Mouse (Mus musculus) kidney, adult 8-10 months (tissue): Measurements from ENCODE around the gene Btbd11.

Experiments used
- DNase-seq, 2 experiments: peaks; one replicate each; pipeline ENCODE4 v3.0.0; 2022

Gene Btbd11

DNA sequence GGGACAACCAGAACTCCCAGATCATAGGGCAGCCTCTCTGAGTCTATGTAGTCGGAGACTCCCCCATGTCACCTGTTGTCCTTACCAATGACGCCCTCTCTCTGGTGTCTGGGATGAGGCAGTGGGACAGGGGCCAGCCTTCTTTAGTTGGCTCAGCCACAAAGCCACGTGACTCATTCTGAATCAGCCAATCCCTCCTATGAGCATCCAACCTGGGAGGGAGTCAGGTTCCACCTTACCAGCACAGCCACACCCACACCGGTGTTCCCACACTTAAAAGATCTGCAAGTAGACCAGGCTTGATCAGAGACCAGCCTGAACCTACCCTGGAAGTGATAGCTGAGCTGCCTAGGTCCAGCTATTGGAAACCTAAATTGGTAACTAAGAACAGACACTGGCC, 141.1 kb downstream of the Btbd11 start:
- no peak for DNase-seq

DNA sequence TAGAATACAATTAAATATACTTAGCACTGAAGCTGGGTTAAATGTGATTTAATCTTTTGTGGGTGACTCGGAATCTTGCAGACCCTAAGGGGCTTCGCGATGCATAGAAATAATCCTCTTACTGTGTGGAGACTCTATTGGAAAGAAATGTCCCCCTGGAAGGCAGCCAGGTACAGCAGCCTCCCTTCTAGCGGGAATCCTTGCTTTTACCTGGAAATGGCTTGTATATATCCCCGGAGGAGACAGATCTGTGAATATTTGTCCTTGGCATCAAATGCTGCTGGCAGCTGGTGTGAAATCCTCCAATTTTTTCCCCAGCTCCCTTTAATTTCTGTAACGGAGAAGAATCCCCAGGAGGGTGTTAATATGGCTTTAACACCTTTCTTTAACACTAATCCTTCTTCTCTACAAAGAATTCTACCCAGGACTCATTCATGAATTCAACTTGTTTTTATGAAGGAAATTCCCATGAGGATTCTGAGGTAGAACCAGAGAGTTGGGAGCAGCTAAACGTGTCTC, 146.6 kb downstream of the Btbd11 start:
- DNase-seq: no peak

DNA sequence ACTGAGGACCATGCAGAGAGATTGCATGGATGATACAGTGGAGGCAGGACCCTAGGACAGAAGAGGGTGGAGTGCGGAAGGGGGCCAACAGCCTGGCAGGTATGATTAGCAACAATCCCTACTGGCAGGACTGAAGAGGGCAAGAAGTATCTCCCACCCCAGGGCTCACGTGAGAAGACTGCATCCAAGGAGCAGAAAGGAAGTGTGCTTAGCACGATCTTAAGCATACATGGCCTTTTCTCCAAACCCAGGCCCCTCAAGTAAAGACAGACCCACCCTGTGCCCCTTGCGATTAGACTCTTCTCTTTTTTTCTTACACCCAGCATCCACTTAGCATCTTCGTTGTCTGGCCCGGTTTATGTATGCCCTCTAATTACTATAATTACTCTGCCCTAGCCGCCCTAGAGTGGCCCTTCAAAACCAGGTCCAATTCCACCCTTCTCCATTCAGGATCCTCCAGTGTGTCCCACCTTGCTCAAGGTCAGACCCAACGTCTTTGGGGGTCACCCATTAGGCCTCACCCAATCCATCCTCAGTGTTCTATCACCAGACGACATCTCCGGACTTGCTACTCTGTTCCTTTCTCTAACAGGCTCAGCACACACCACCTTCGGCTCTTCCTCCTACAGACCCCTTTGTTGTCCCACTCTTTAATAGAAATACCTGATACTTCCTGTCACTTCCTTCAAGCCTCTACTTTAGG, 151.6 kb downstream of the Btbd11 start:
- no peak for DNase-seq

DNA sequence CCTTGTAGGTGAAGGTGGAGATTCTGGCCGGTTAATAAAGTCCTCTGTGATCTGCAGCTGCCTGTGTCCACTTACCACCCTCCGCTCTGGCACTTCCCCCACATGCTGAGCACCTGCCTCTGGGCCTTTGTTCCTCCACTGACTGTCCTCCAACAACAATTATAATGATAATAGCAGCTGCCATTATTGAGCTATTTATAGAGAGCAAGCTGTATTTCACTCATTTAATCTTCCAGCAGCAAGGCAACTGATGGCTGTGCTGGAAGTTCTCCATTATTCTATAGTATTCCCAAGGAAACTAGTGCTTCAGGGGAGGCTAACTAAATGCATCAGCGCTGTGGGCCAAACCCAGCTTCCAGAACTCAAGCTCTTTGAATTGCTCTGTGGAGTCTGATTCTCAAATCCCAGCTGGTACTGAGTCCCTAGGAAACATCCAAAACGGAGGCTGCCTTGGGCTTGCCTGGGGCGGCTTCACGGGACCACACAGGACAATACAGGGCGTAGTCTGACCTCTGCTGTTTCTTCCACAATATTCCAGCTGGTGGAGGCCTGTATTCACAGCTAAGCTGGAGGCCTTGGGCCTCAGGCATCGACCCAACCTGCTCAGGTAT, 153.0 kb downstream of the Btbd11 start:
- no peak for DNase-seq

DNA sequence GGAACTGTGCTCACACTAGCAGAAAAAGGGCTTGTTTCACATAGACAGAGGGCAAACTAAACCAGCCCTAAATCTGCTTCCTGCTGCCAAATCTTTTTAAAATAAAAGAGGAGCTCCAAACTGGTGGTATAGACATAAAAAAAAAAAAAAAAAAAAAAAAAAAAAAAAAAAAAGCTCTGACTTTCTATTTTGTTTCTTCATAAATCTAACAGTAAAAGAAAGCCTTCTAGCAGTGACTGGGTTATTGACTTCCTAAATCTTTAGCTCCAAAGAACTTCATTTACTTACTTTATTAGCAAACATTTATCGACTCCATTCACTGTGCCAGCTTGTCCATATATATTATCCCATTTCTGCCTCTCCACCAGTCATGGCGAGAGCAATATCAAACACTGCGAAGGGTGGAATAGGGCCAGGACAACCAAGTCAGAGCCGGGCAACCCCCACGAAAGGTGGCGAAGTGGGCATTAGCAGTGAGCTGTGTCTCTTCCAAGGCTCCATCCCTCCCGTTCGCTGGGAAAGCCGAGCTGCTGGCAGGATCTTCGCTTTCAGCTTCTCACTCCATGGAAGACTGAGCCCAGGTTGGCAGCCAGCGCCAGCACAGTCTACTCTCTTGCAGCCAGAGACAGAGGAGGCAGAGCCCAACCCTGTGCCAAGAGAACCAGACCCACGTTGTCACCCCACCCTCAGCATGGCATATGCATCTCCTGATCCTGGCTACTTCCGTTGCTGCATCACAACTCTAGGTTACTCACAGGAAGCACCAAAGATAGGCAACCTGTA, 153.9 kb downstream of the Btbd11 start:
- DNase-seq: no peak

DNA sequence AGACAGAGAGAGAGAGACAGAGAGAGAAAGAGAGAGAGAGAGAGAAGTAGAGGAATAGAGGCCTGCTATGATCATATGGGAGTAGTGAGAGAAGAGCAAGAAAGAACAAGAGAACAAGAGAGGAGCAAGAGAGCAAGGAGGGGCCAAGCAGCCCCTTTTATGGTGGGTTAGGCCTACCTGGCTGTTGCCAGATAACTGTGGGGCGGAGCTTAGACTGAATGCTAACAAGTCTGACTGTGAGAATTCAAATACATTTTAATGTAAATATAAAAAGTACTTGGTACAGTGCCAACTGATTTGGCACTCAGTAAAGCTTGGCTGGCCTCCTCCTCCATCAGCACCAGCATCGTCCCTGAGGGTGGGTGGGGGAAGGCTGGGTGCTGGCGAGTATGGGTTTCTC, 154.9 kb downstream of the Btbd11 start:
- DNase-seq: no peak

DNA sequence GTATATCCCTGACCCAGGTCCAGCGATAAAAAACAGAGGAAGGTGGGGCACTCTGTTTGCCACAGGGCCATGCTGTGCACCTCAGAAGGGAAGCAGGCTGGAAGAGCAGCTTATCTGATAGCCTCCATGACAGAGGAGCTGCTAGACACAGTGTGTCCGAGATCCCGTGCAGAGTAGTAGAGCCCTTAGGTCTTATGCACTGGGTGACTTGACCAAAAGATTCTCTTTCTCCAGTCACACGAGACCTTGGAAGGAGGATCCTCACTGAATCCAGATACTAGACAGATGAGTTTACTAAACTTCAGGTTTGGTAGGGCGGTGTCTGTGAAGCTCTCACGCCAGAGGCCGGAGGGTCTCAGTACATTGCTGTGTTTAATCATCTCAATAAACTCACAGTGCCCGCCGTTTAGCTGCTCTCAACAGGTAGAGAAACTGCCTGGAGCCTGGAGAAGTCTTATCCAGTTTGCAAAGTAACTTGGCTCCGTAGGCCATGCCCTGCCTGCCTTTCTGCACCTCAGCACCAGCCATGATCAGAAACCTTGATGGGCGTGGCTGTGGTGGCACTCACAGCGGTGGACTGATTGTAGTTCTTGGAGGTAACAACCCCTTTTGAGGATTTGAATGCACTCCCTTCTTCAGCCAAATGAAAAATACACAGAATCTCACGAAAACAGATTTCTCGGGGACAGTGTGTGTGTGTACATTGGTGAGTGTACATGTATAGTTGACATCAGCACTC, 155.4 kb downstream of the Btbd11 start:
- DNase-seq: no peak

DNA sequence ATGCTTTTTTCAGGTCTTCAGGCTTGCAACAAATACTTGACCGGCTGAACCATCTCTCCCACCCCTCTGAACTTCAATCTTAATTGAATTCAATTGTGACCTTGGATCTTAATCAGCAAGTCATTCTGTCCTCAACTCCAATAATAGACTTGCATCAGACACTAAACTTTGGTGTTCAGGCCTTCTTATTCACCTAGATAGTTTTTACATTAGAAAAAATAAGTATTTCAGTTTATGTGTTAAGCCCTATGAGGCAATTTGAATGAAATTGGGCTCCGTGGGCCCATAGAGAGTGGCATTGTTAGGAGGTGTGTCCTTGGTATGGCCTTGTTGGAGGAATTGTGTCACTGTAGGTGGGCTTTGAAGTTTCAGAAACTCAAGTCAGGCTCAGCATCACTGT, 156.7 kb downstream of the Btbd11 start:
- DNase-seq: no peak

DNA sequence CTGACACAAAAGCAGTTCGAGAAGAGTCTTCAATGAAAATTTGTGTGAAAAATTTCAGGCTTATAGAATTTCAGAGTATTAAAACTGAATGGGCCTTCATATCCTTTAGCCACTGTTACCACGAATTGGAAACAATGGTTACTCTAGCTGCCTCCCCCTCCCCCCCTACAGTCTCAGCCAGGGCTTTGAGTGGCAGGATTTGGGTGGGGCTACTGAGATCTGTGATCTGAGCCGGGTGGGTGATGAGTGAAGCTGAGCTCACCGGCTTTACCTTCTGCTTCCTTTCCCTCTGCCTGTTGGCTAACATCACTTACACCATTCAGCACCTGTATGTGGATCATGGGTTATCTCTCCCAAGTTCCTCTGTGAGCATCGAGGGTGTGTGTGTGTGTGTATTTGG, 158.4 kb downstream of the Btbd11 start:
- no peak for DNase-seq

DNA sequence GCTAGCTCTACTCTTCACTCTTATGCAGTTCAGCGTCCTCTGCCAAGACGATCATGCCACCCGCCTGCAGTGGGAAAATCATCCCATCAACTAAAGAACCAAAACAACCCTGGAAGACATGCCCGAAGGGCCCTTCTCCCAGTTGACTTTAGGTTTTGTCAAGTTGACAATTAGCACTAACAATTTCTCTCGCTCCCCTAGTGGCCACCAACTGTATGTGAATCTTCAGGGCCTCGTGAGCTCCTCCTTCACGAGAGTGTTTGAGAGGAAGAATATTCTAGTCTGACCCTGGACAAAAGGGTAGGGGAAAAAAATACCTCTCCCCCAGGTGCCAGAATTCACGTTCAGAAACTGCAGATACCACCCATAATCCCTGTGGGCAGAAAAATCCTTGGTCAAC, 168.6 kb downstream of the Btbd11 start:
- DNase-seq: no peak

DNA sequence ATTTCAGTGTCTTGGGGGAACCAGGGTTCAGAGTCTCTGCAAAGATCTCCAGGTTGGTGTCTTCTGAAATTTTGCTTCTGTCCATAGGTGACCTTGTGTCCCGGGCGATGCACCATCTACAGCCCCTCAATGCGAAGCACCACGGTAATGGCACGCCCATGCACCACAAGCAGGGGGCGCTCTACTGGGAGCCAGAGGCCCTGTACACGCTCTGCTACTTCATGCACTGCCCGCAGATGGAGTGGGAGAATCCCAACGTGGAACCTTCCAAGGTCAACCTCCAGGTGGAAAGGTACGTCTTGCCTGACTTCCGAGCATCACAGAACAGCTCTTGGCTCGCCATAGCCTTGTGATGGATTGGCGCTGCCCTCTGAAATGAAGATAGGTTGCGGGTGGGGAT, 174.8 kb downstream of the Btbd11 start:
- DNase-seq: no peak

DNA sequence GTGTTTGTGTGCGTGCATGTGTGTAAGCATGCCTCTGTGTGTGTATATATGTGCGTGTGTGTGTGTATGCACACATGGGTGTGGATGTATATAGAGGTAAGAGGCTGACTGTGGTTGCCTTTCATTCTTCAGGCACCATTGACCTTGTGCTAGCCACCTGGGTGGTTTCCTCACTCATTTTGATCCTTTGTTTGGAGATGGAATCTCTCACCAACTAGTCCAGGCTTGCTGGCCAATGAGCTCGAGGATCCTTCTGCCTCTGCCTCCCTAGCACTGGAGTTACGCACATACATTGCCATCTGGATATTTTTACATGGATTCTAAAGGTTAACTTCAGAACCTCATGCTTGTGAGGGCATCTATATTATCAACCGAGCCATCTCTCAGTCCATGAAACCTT, 184.8 kb downstream of the Btbd11 start:
- DNase-seq: no peak

DNA sequence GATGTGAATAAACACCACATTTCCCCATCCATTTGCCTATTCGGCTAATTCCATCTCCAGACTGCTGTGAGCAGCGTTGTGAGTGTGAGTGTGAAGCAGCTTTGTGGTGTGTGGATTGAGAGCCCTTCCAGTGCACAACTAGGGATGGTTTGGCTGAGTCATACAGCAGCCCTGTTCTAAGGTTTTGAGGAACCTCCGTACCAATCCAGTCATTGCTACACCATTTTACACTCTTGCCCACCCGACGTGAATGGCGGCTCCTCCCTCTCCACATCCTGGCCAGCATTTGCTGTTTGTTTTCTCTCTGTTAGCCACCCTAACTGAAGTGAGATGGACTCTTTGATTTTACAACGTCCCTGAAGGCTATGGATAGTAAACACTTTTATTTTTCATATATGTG, 186.0 kb downstream of the Btbd11 start:
- no peak for DNase-seq

DNA sequence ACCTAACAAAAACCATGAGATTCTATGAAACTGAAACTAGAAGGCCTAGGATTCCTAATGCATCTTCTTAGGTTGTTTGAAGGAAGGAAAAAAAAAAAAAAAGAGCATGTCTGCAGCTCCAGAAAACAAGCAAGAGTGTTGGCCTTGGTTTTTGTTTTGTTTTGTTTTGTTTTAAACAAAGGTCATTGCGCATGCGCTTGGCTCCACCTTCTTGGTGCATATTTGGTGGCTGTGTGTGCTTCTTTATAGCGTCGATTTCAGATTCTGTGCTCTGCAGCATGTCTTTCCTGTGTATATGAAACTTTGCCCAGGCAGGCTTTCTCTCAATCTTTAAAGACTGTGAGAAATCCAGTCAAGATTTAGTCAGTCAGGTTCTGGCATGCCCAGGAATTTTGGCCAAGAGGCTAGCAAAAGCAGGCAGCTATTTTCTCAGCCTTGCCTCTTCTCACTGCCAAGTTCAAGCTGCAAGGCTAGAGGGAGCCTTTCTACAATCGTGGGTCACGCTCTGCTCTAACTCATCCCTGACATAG, 191.3 kb downstream of the Btbd11 start:
- DNase-seq: no peak

DNA sequence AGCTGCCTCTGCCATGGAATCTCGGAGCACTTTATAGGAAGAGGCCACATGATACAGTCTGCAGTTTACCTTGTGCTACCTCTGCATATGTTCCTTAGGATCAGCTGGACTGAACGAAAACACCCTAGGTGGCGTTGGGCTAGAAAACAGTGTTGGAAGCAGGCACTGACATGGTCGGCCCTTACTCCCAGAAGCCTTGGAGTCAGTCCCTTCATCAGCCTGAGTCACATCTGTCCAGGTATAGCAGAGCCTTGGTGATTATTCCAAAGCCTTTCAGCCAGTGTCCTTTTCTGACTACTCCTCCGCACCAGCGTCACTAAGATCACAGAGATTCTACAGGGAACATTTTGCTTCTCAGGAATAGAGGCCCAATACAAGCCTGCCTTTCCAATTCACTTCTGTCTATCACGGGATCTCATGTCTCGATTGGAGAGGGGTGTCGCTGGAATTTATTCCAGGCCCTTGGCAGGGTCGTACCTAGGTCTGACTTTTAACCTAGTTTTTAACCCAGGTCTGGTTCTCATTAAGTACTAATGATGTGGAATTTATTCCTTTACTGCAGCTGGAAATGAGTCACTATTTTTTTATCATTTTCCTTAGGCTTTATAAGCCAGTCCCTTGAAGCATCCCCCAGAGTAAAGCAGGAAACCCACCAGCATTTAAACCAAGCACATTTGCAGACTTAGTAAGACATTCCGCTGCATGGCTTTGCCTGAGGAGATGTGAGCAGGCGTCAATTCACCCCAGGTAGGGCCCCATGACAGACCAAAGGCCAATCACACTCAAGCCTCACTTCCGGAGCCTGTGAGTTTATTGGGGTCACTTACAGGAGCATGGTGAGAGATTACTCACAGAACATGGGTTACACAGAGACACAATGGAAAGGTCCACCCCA, 192.2 kb downstream of the Btbd11 start:
- DNase-seq: no peak

DNA sequence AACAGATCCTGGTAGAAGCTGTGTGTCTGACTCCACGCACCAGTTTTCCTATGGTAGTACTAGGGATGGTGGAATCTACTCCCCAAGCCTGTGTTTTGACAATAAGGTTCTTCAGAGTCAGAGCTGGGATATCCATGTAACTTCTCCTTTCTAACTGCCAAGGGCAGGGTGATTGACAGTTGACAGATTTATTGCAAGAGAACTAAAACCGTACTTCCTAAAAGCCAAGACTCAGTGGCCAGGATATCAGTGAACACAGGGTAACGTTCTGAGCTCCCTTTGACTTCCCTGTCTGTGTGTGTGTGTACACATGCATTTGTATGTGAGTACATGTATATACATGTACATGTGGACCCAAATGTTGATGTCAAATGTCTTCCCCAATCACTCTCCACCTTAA, 201.1 kb downstream of the Btbd11 start:
- no peak for DNase-seq

DNA sequence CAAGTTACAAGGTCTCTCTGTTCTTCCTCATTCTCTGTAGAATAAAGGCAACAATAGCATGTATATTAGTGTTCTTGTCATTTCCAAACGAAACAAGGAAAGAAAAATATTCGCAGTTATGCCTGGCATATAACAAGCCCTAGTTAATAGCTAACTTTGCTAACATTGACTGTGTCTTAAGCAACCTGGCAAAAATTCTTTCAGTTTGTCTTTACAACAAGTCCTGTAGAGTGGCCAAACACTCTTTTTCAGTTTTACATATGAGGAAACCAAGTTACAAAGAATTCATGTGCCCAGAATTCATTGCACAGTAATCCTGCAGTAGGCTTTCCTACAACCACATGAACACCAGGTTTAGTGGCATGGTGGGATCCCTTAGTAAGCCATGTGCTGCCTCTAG, 203.4 kb downstream of the Btbd11 start:
- no peak for DNase-seq

DNA sequence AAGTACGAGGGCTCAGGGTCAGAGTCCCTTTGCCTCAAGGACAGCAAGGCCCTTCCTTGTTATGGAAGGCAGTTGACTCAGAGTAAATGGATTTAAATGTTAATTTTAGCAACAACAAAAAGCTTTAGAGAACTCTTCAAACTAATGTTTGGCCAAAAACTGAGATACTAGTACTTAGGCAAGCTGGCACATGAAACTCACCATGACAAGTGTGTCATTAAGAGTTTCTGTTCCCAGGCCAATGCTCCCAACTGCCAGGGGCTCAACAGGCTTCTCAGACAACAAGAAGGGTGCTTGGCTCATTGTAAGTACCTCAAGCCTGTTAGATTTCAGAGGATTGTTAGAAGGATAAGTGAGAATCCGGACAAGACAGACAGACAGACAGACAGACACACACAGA, 204.7 kb downstream of the Btbd11 start:
- DNase-seq: no peak

DNA sequence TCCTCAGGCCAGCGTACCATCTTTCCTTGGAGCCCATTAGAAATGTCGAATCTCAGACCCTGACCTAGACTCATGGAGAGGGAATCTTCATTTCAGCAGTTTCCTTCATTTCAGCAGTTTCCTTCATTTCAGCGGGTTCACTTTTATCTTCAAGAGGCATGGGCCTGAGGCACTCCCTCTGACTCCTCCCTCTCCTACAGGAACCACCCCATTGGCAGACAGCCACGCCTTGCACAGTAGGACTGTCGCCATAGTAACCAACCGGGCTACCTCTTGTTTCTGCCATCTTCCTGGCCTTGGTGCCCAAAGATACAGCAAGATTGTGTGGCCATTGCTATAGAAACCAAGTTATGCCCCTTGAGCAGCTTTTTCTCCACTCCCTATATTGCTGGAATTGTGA, 205.4 kb downstream of the Btbd11 start:
- DNase-seq: no peak

DNA sequence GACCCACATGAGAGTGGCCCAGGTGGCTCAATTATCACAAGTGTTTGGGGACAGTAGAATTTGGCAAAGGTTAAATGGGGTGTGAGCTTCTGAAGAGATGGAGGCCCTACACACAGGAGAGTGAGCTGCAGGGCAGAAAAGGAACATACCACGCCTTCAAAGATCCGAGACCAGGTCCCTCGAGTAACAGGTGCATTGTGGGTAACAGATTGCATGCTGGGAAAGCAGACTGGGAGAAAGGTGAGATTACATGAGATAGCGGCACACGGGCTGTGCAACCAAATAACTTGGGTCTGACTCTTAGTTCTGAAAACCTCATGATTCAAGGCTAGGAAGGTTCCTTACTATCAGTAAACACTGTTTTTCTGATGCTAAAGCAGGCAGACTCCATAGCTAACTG, 209.7 kb downstream of the Btbd11 start:
- DNase-seq: no peak

DNA sequence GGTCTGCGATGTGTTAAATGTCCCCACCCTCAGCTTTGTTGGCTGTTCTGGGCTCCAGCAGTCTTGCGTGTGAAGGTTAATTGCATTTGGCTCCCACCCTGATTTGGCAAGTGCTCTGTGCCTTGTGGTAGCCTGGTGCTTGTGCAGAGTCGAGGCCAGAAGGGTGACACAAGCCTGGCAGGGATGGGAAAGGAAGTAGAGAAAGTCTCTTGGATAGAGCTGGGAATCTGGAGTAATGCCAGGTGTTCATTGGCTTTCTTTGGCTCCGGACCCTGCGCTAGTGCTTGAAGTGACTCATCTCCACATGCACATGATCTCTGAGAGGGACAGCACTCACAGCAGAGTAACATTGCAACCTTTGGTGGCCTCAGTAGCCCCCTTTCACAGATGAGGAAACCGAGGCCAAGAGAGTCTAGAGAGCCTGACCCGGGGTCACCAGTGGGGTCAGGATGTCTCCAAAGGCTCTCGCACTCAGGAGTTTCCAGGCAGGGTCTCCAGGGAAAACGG, 211.5 kb downstream of the Btbd11 start:
- no peak for DNase-seq
